Mouse (Mus musculus) cortical plate, adult 2 months (tissue): ENCODE results near the gene Syna. TPM values are rescaled to one million over a fixed set of nuclear protein-coding genes. Genes with fewer than 3 reads are reported as not detected.

ENCODE experiments used
- H3K27ac ChIP-seq: fragments of 200-500 bp; 2 replicates; pipeline ENCODE4 v1.5.1; 2012; ENCODE audit warnings: low read length, control low read depth, inconsistent platforms; ENCODE audit not compliant: insufficient read depth
- H3K4me1 ChIP-seq: fragments of 200-500 bp; 2 replicates; pipeline ENCODE4 v1.6.1; 2011; ENCODE audit warnings: low read length; ENCODE audit not compliant: control insufficient read depth, insufficient read depth
- H3K4me3 ChIP-seq: fragments of 200-500 bp; 2 replicates; pipeline ENCODE4 v1.5.1; 2011; ENCODE audit warnings: mild to moderate bottlenecking, low read length, control low read depth; ENCODE audit not compliant: insufficient read depth
- CTCF ChIP-seq: fragments of 200-500 bp; IDR thresholded peaks from 2 replicates; pipeline ENCODE4 v1.5.1; 2011; ENCODE audit warnings: mild to moderate bottlenecking, control low read depth, low read length; ENCODE audit not compliant: insufficient read depth; ENCODE audit errors: extremely low read depth
- POLR2A ChIP-seq: fragments of 200-500 bp; IDR thresholded peaks from 2 replicates; pipeline ENCODE4 v1.6.1; 2011; ENCODE audit warnings: mild to moderate bottlenecking, low read length, control low read depth; ENCODE audit not compliant: insufficient read depth; ENCODE audit errors: extremely low read depth
- polyA plus RNA-seq: library from polyadenylated mRNA; depleted of rRNA; stranded (reverse); fragments of >200 nt; gene quantifications from 2 replicates; pipeline ENCODE4 v1.2.3, GENCODE M21; 2012

Gene Syna
- polyA plus RNA-seq, 1 experiment, result 0.06 TPM

GRCm38 (mm10) chr5:134583006-134583883, 23.3 kb upstream of the Syna start:
- TF ChIP-seq POLR2A (no peak), CTCF (no peak)
- Histone ChIP-seq H3K27ac (no peak overlapping the region), H3K4me3 (peak overlapping the region; percentile 71), H3K4me1 (no peaks in the 10 kb centered on the region)

- Histone ChIP-seq H3K4me1 (no peaks in the 10 kb centered on the region), H3K27ac (no peak overlapping the region), H3K4me3 (peak overlapping the region; percentile 71)
- TF ChIP-seq CTCF (peak; percentile 68), POLR2A (peak; percentile 58; the same call in 1 of the 2 replicates)
These were observed 22.4 kb upstream of the Syna start for GRCm38 (mm10) chr5:134582221-134582907.

DNA sequence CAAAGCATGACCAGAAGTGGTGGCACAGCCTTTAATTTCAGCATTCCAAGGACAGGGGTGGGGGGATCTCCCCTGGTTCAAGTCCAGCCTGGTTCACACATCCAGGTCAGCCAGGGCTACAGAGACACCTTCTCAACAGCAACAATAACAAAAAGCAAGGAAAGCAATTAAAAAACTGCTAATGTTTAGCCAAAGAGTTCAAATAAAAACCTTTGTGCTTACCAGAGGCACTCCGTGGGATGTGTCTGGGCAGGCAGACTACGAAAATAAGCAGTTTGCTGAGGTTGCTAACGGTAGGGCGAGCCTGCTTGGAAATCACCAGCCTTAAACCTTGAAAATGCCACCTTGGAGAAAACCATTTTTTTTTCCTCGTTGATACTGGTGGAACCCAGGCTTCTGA, 21.2 kb upstream of the Syna start, which contains the start of gene Rfc2:
TSS of gene Rfc2 (plus strand) at position 221 of the 400 bp plus-strand sequence.
- Histone ChIP-seq H3K27ac (no peak within 1 kb of the TSS), H3K4me3 (no peak within 1 kb of the TSS), H3K4me1 (no peaks in the 10 kb centered on the region)
- TF ChIP-seq CTCF (no peak), POLR2A (no peak)

DNA sequence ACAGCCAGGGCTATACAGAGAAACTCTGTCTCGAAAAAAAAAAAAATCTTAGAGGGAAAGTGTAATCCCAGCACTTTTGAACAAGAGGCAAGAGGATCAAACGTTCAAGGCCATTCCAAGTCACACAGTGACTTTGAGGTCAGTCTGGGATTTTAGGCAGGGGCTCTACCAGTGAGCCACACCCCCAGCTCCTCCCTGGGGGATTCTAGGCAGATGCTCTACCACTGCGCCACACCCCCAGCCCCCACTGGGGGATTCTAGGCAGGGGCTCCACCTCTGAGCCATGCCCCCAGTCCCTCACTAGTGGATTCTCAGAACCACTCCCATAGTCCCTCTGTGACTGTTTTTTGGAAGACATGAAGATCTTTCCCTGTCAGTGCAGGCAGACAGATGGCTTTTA, 19.2 kb upstream of the Syna start:
- TF ChIP-seq CTCF (no peak), POLR2A (no peak)
- Histone ChIP-seq H3K4me3 (no peak overlapping the region), H3K4me1 (no peaks in the 10 kb centered on the region), H3K27ac (no peak overlapping the region)

- Histone ChIP-seq H3K4me3 (no peak overlapping the region), H3K27ac (no peak overlapping the region), H3K4me1 (no peaks in the 10 kb centered on the region)
- TF ChIP-seq CTCF (no peak), POLR2A (no peak)
These were observed 17.6 kb upstream of the Syna start for GRCm38 (mm10) chr5:134577534-134577933.

DNA sequence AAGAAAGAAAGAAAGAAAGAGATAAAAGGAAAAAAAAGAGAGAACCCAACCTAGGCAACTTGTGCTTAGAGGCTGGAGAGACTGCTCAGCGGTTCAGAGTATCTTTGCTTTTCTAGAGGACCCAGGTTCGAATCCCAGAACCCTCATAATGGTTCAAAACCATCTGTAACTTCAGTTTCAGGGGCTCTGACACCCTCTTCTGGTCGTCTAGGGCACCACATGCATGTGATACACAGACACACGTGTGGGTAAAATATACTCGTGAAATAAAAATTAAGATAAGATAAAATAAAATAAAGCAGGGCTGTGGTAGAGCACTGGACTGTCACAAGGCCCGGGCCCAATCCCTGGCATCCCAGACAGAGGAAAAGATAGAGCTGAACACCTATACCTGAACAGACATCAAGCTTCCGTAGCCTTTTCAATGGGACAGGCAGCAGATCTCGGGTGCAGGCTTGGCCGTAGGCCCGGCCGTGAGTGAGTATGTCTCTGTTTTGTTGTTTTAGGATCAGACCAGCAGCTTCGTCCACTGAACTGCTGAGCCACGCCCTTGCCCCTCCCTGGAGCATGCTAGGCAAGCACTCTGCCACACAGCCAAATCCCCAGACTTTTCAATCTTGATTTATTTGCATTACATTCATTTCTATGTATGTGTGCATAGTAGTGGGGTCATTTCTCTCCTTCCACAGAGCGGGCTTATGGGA, 16.7 kb upstream of the Syna start:
- TF ChIP-seq POLR2A, result no peak
- TF ChIP-seq CTCF, result no peak
- Histone ChIP-seq H3K4me3 (no peak overlapping the region), H3K4me1 (no peaks in the 10 kb centered on the region), H3K27ac (no peak overlapping the region)

DNA sequence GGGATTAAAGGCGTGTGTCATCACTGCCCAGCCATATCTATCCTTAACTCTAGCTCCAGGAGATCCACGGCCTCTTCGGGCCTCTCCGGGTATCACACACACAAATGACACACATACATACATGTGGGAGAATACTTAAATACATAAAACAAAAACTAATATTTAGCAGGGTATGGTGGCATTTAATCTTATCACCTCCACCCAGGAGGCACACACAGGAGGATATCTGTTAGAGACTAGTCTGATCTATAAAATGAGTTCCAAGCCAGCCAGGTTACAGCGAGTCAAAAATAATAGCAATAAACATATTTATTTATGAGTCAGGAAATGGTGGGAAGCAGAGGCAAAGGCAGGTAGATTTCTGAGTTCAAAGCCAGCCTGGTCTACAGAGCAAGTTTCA, 15.9 kb upstream of the Syna start:
- Histone ChIP-seq H3K27ac (no peak overlapping the region), H3K4me3 (no peak overlapping the region)
- TF ChIP-seq CTCF (no peak), POLR2A (no peak)

DNA sequence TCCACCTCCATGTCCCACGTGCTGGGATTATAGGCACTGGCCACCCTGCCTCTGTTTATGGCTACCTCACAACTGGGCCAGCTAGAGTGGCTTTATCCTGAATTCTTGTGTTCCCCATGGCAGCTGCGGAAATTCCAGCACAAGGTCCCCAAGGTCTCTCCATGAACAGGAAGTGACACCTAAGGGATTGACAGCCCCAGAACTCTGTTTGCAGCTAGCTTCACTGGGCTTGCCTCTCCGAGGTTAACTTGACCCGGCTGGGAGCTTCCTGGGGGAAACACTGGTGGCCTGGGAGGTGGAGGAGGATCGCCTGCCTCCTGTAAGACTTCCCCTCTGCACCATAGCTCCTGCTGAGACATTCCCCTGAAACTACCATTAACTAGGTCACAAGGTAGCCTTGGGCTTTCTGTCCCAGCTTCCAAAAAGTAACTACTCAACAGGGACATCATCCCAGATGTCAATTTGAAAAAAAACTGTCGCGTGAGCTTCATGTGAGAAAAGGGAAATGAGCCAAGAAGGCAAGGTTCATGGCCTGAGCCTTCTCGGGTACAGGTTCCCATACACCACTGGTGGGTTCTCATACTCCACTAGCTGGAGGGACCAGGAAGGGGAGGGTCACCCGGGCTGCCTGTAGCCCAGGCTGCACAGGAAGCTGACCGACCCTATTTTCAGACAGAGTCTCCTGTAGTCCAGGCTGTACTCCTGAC, 12.7 kb upstream of the Syna start:
- peaks cover 4% of the 10 kb centered on the region; the same call in 1 of the 2 replicates for H3K4me1 ChIP-seq
- peak overlapping the region; percentile 38; the same call in 1 of the 2 replicates for H3K4me3 ChIP-seq
- no peak overlapping the region for H3K27ac ChIP-seq
- TF ChIP-seq CTCF (no peak), POLR2A (no peak)

More for the DNA sequence above, 15.9 kb upstream of the Syna start:
- H3K4me1 ChIP-seq, result no peaks in the 10 kb centered on the region
